Mouse (Mus musculus) cerebellum, adult 2 months (tissue): Measurements from ENCODE around the gene Wnk4. TPM values are rescaled to one million over a fixed set of nuclear protein-coding genes. Genes with fewer than 3 reads are reported as not detected.
A peak's percentile ranks its signal among the peaks of the same experiment; 100 is the strongest.
"Not testable (repeated sequence)": the region's sequence is repeated elsewhere in the genome, so short reads cannot be mapped to it uniquely, and the experiment has no call there.

Source experiments
- DNase-seq, 2 experiments: peaks; one replicate each; pipeline ENCODE4 v3.0.0; 2021
- H3K27ac ChIP-seq: fragments of 200-500 bp; 2 replicates; pipeline ENCODE4 v1.5.1; 2012; ENCODE audit warnings: low read length, control low read depth, inconsistent platforms; ENCODE audit not compliant: insufficient read depth
- H3K27me3 ChIP-seq: fragments of 200-500 bp; 2 replicates; pipeline ENCODE4 v1.6.1; 2012; ENCODE audit warnings: inconsistent platforms, mild to moderate bottlenecking, low read length, moderate library complexity; ENCODE audit not compliant: control insufficient read depth, insufficient read depth
- H3K4me1 ChIP-seq: fragments of 200-500 bp; 2 replicates; pipeline ENCODE4 v1.6.1; 2011; ENCODE audit warnings: low read length; ENCODE audit not compliant: control insufficient read depth, insufficient read depth
- H3K4me3 ChIP-seq: fragments of 200-500 bp; replicated peaks from 2 replicates; pipeline ENCODE3; 2011; ENCODE audit warnings: mild to moderate bottlenecking, low read depth, low read length, control low read depth; ENCODE audit not compliant: insufficient read depth
- CTCF ChIP-seq: fragments of 200-500 bp; IDR thresholded peaks from 2 replicates; pipeline ENCODE4 v1.5.1; 2011; ENCODE audit warnings: low read depth, mild to moderate bottlenecking, control low read depth, low read length, moderate library complexity, borderline replicate concordance; ENCODE audit not compliant: insufficient read depth
- POLR2A ChIP-seq: fragments of 200-500 bp; IDR thresholded peaks from 2 replicates; pipeline ENCODE4 v1.6.1; 2011; ENCODE audit warnings: low read length, control low read depth, borderline replicate concordance; ENCODE audit not compliant: insufficient read depth
- WGBS: fragments of 180-500 bp; shearing (Covaris S2); methylation state at CpG from one replicate; pipeline ENCODE4 v1.1.7; 2018; 5-methylcytosine and 5-hydroxymethylcytosine counted together
- polyA plus RNA-seq: library from polyadenylated mRNA; depleted of rRNA; stranded (reverse); fragments of >200 nt; gene quantifications from 2 replicates; pipeline ENCODE4 v1.2.3, GENCODE M21; 2012; rRNA removed

Gene Wnk4
- polyA plus RNA-seq, 1 experiment: 2.6 TPM

DNA sequence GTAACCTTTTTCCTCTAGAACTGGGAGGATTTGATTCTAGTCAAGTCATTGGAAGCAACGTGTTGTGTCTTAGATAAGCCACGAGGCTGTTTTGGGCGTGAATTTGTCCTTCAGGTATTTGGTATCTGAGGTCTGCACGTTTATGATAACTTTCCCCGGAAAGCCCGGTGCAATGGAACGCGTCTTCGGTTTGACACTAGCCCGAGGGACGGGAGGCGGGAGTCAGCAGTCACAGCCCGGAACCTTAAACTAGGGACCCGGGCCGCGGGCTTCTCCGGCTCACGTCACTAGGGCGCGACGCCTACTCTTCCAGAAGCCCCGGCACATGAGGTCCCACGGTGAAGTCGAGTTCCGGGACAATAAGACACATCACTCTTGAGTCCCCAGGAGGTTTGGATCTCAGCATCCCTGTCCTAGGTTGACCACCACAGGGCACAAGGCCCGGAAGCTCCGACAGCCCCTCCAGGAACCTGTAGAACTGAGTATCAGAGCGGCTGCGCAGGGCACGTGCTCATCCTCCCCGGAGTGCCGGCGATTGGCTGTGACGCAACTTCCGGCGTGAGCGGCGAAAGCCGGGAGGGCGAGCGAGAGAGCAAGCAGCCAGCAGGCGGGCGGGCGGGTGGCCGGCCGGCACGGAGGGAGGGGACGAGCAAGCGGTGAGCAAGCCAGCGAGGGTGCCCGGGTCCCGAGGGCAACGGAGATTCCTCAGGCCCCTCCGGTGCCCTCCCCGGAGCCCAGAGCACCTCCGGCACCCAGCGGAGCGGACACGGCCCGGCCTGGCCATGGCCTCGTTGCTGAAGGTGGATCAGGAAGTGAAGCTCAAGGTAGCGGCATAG, 55.5 kb downstream of the Wnk4 start, which contains the start of gene Psme3:
Psme3 (plus strand) TSS at position 549 of the 836 bp plus-strand sequence.
- under 1% methylated on average over 62 of the region's 62 CpGs for WGBS
- DNase-seq: peak; percentile 94 to 96
- TF ChIP-seq CTCF (no peak), POLR2A (peak; percentile 74)
- no peaks in the 10 kb centered on the region for H3K27me3 ChIP-seq
- peak within 1 kb of the TSS; percentile 61; the same call in 1 of the 2 replicates for H3K27ac ChIP-seq
- no peaks in the 10 kb centered on the region for H3K4me1 ChIP-seq
- peak within 1 kb of the TSS; percentile 91 for H3K4me3 ChIP-seq

DNA sequence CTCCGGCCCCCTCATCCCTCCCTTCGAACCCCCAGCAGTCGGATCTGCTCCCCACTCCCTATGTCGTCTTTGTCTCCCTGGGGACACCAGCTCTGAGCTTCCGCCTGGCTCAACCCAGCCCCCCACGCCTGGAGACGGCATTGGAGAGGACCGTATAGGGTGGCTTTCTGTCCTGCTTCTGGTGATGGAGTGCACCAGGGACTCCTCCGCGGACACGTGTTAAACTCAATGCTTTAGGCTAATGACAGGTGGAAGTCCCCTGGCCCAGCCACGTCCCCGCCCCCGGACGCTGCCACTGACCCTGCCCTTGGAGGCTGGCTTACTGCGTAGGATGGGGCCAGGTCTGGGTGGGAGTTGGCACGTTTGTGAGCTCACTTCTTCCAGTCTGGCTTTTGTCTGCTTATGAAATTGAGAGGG, 56.1 kb downstream of the Wnk4 start:
- H3K27me3 ChIP-seq: no peaks in the 10 kb centered on the region
- 0 out of 2 replicates have a peak overlapping the region, but pooled peaks have one; percentile 15 for H3K27ac ChIP-seq
- TF ChIP-seq CTCF (no peak), POLR2A (no peak)
- H3K4me3 ChIP-seq: peak overlapping the region; percentile 91
- 1% methylated on average over 17 of the region's 17 CpGs for WGBS
- no peak for DNase-seq
- no peaks in the 10 kb centered on the region for H3K4me1 ChIP-seq

DNA sequence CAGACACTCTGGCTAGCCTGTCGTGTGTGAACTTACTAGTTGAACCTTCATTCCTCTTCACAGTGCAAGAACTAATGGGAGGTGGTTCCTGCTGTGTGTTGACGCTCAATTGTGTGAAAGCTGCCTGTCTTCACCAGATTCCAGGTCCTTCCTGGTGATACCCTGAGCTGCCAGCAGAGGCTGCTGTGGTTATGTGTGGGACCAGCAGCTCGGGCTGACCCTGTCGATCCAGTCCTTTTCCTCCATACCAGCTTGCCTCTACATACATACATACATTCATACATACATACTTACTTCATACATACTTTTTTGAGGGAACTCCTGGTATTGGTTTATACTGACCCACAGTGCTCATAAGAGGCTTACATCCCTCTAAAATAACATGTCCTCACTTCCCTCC, 63.2 kb downstream of the Wnk4 start:
- TF ChIP-seq CTCF: peak; percentile 96
- TF ChIP-seq POLR2A: no peak
- Histone ChIP-seq H3K27me3 (no peaks in the 10 kb centered on the region), H3K27ac (no peak overlapping the region), H3K4me3 (no peak overlapping the region), H3K4me1 (no peaks in the 10 kb centered on the region)
- peak; percentile 57 to 66 for DNase-seq
- WGBS: 3% methylated on average over 4 of the region's 4 CpGs

DNA sequence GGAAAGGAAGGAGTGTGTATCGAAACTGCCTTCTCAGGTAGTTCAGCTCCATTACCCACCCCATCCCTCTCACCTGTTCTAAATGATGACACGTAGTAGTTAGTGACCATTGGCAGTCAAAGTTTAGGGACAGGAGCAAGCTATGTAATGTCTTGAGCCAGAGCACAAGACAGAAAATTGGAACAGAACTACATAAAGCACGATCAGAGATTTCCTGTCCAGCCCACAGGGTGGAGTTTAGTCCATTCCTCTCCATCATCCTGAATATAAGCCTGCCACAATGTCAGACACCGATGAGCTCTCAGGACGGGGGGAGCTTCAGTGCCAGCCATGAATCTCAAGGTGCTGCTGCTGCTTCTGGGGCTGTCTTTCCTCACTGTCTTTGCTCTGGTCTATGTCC, 64.4 kb downstream of the Wnk4 start, which contains the start of gene Aoc2:
Aoc2 (plus strand) TSS at position 301 of the 400 bp plus-strand sequence.
- no peaks in the 10 kb centered on the region for H3K27me3 ChIP-seq
- 89% methylated on average over 5 of the region's 5 CpGs for WGBS
- H3K4me1 ChIP-seq: no peaks in the 10 kb centered on the region
- H3K27ac ChIP-seq: no peak within 1 kb of the TSS
- no peak for TF ChIP-seq POLR2A
- no peak for TF ChIP-seq CTCF
- no peak for DNase-seq
- H3K4me3 ChIP-seq: no peak within 1 kb of the TSS

DNA sequence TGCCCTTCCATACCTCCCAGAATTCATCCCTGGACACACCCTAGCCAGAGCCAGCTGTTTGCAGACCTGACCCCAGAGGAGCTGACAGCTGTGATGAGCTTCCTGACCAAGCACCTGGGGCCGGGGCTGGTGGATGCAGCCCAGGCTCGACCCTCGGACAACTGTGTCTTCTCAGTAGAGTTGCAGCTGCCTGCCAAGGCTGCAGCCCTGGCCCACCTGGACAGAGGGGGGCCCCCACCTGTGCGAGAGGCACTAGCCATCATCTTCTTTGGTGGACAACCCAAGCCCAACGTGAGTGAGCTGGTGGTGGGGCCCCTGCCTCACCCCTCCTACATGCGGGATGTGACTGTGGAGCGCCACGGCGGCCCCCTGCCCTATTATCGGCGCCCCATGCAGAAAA, 64.8 kb downstream of the Wnk4 start:
- not testable (repeated sequence) for H3K4me1 ChIP-seq, DNase-seq, H3K4me3 ChIP-seq, H3K27me3 ChIP-seq, H3K27ac ChIP-seq
- WGBS: 87% methylated on average over 11 of the region's 11 CpGs

DNA sequence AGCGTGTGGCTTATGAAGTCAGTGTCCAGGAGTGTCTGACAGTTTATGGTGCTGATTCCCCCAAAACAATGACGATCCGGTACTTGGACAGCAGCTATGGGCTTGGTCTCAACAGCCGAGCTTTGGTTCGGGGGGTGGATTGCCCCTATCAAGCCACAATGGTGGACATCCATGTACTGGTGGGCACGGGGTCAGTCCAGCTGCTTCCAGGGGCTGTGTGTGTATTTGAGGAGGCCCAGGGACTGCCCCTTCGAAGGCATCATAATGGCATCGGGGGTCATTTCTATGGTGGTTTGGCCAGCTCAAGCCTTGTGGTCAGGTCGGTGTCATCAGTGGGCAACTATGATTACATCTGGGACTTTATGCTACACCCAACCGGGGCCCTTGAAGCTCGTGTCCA, 65.8 kb downstream of the Wnk4 start:
- no peak overlapping the region for H3K27ac ChIP-seq
- no peak for DNase-seq
- no peaks in the 10 kb centered on the region for H3K4me1 ChIP-seq
- no peak overlapping the region for H3K4me3 ChIP-seq
- no peaks in the 10 kb centered on the region for H3K27me3 ChIP-seq
- TF ChIP-seq CTCF (no peak), POLR2A (no peak)
- WGBS: 86% methylated on average over 11 of the region's 11 CpGs

Other genes starting within 250 kb of the Wnk4 start
- gene Naglu, start 190.6 kb upstream of the Wnk4 start, polyA plus RNA-seq: 12.7 and 15.8 TPM in 2 replicates
- gene Hsd17b1, start 182.2 kb upstream of the Wnk4 start, polyA plus RNA-seq: 0.84 and 0.93 TPM in 2 replicates
- gene Coasy, start 178.0 kb upstream of the Wnk4 start, polyA plus RNA-seq: 34.1 and 36.7 TPM in 2 replicates
- 54.9 and 55.8 TPM in 2 replicates for gene Mlx, start 173.3 kb upstream of the Wnk4 start, polyA plus RNA-seq
- 4.7 and 5.3 TPM in 2 replicates for gene Psmc3ip, start 165.1 kb upstream of the Wnk4 start, polyA plus RNA-seq
- gene Retreg3, start 140.7 kb upstream of the Wnk4 start, polyA plus RNA-seq: 87.3 and 90.1 TPM in 2 replicates
- gene Tubg1, start 140.6 kb upstream of the Wnk4 start, polyA plus RNA-seq: 39.1 and 39.3 TPM in 2 replicates
- 44.3 and 47.8 TPM in 2 replicates for gene Tubg2, start 104.7 kb upstream of the Wnk4 start, polyA plus RNA-seq
- gene Cntnap1, start 90.0 kb upstream of the Wnk4 start, polyA plus RNA-seq: 151 and 169 TPM in 2 replicates
- 67.6 and 71.0 TPM in 2 replicates for gene Plekhh3, start 89.2 kb upstream of the Wnk4 start, polyA plus RNA-seq
- gene Ccr10, start 85.1 kb upstream of the Wnk4 start, polyA plus RNA-seq: 0.82 and 1.0 TPM in 2 replicates
- 64.4 and 70.7 TPM in 2 replicates for gene Ezh1, start 34.1 kb upstream of the Wnk4 start, polyA plus RNA-seq
- gene Ramp2, start 14.5 kb upstream of the Wnk4 start, polyA plus RNA-seq: 50.3 and 52.7 TPM in 2 replicates
- gene Vps25, start 6.9 kb upstream of the Wnk4 start, polyA plus RNA-seq: 66.8 and 67.0 TPM in 2 replicates
- gene Cntd1, start 18.4 kb downstream of the Wnk4 start, polyA plus RNA-seq: 0.65 TPM in 2 replicates
- gene Coa3, start 18.5 kb downstream of the Wnk4 start, polyA plus RNA-seq: 174 and 218 TPM in 2 replicates
- 122 and 132 TPM in 2 replicates for gene Becn1, start 41.7 kb downstream of the Wnk4 start, polyA plus RNA-seq
- gene Psme3, start 55.6 kb downstream of the Wnk4 start, polyA plus RNA-seq: 98.4 and 100 TPM in 2 replicates
- gene Aoc2, start 64.5 kb downstream of the Wnk4 start, polyA plus RNA-seq: 2.9 and 3.0 TPM in 2 replicates
- 0.75 and 0.76 TPM in 2 replicates for gene Aoc3, start 70.0 kb downstream of the Wnk4 start, polyA plus RNA-seq
- gene G6pc, start 107.0 kb downstream of the Wnk4 start, polyA plus RNA-seq: 0.08 TPM in 1 of 2 replicates, not detected in the other
- gene Aarsd1, start 157.0 kb downstream of the Wnk4 start, polyA plus RNA-seq: 53.2 and 55.3 TPM in 2 replicates
- gene Gm27029, start 164.2 kb downstream of the Wnk4 start, polyA plus RNA-seq: 2.9 and 3.1 TPM in 2 replicates
- 31.8 and 32.0 TPM in 2 replicates for gene Rundc1, start 164.5 kb downstream of the Wnk4 start, polyA plus RNA-seq
- gene Ptges3l, start 164.8 kb downstream of the Wnk4 start, polyA plus RNA-seq: 1.2 and 1.8 TPM in 2 replicates
- gene Rpl27, start 181.7 kb downstream of the Wnk4 start, polyA plus RNA-seq: 400 and 422 TPM in 2 replicates
- gene Ifi35, start 187.8 kb downstream of the Wnk4 start, polyA plus RNA-seq: 6.2 and 6.3 TPM in 2 replicates
- 216 and 275 TPM in 2 replicates for gene Rnd2, start 204.4 kb downstream of the Wnk4 start, polyA plus RNA-seq
- gene Vat1, start 205.7 kb downstream of the Wnk4 start, polyA plus RNA-seq: 44.6 and 49.2 TPM in 2 replicates